Mouse (Mus musculus) CH12.LX (cell line): Measurements from ENCODE around the gene Eef2k. TPM values are rescaled to one million over a fixed set of nuclear protein-coding genes. Genes with fewer than 3 reads are reported as not detected.

Experiments used
- DNase-seq: peaks from one replicate; pipeline ENCODE4 v3.0.0-alpha.2; 2013; ENCODE audit errors: extremely low read depth
- H3K27ac ChIP-seq: 2 replicates; pipeline ENCODE4 v1.5.1; 2012; ENCODE audit warnings: low read depth, mild to moderate bottlenecking, control low read depth, moderate library complexity; ENCODE audit not compliant: insufficient read depth
- H3K27me3 ChIP-seq: replicated peaks from 2 replicates; pipeline ENCODE3; 2012; ENCODE audit warnings: inconsistent platforms
- H3K36me3 ChIP-seq, 2 experiments: replicated peaks in 1 of 2; 2 replicates each; pipeline versions ENCODE3 to v1.6.1; 2012; ENCODE audit warnings: inconsistent platforms in 1 of 2, low read length in 1 of 2, mild to moderate bottlenecking in 1 of 2, mixed read lengths in 1 of 2, moderate library complexity in 1 of 2; ENCODE audit not compliant: control insufficient read depth in 1 of 2, insufficient read depth in 1 of 2
- H3K4me1 ChIP-seq, 2 experiments: 2 replicates each; pipeline ENCODE4 v1.6.1; 2012; ENCODE audit warnings: inconsistent platforms in 1 of 2, moderate library complexity in 1 of 2; ENCODE audit not compliant: insufficient read depth in 2 of 2, control insufficient read depth in 1 of 2
- H3K4me2 ChIP-seq: 2 replicates; pipeline ENCODE4 v1.6.1; 2012; ENCODE audit warnings: low read depth, mild to moderate bottlenecking, control low read depth; ENCODE audit not compliant: poor library complexity, insufficient read depth, severe bottlenecking
- H3K4me3 ChIP-seq, 3 experiments: fragments of 150-350 bp in 1 of 3; sonication (generic) in 1 of 3; replicated peaks in 1 of 3; 2 replicates each; pipeline versions ENCODE3 to v1.5.1; 2011 to 2012; ENCODE audit warnings: low read depth in 2 of 3, low read length in 2 of 3, mild to moderate bottlenecking in 2 of 3, moderate library complexity in 2 of 3, control low read depth in 1 of 3, improper control_type of control experiment in 1 of 3, inconsistent platforms in 1 of 3, mixed read lengths in 1 of 3; ENCODE audit not compliant: poor library complexity in 1 of 3
- H3K79me2 ChIP-seq: replicated peaks from 2 replicates; pipeline ENCODE4 v1.6.1; 2012; ENCODE audit warnings: mild to moderate bottlenecking, moderate library complexity; ENCODE audit not compliant: control insufficient read depth, poor library complexity, insufficient read depth, severe bottlenecking; ENCODE audit errors: extremely low read depth
- H3K9ac ChIP-seq: 2 replicates; pipeline ENCODE4 v1.6.1; 2012; ENCODE audit warnings: low read depth, mild to moderate bottlenecking, control low read depth, moderate library complexity; ENCODE audit not compliant: insufficient read depth
- H3K9me3 ChIP-seq: replicated peaks from 2 replicates; pipeline ENCODE3; 2012; ENCODE audit warnings: low read length, inconsistent platforms, mixed read lengths
- CHD1 ChIP-seq: IDR thresholded peaks from 2 replicates; pipeline ENCODE4 v1.6.1; 2012; ENCODE audit warnings: low read depth, low read length, improper control_type of control experiment, inconsistent platforms
- GABPA ChIP-seq: IDR thresholded peaks from 2 replicates; pipeline ENCODE4 v1.6.1; 2012; ENCODE audit warnings: low read depth, low read length, improper control_type of control experiment, inconsistent platforms; ENCODE audit not compliant: insufficient replicate concordance
- IRF4 ChIP-seq: IDR thresholded peaks from 2 replicates; pipeline ENCODE4 v1.6.1; 2014; ENCODE audit warnings: low read depth, mild to moderate bottlenecking, inconsistent platforms, low read length, improper control_type of control experiment
- JUN ChIP-seq: IDR thresholded peaks from 2 replicates; pipeline ENCODE4 v1.6.1; 2011; ENCODE audit warnings: low read depth, mild to moderate bottlenecking, low read length, improper control_type of control experiment, moderate library complexity; ENCODE audit not compliant: insufficient read depth
- KAT2A ChIP-seq: IDR thresholded peaks from 2 replicates; pipeline ENCODE4 v1.6.1; 2012; ENCODE audit warnings: low read length, improper control_type of control experiment, inconsistent platforms; ENCODE audit not compliant: insufficient replicate concordance
- MAFK ChIP-seq: IDR thresholded peaks from 2 replicates; pipeline ENCODE4 v1.6.1; 2011; ENCODE audit warnings: low read length, improper control_type of control experiment; ENCODE audit not compliant: insufficient replicate concordance
- MAX ChIP-seq: IDR thresholded peaks from 2 replicates; pipeline ENCODE4 v1.6.1; 2011; ENCODE audit warnings: low read length, improper control_type of control experiment
- MAZ ChIP-seq: IDR thresholded peaks from 2 replicates; pipeline ENCODE4 v1.6.1; 2012; ENCODE audit warnings: low read depth, mild to moderate bottlenecking, inconsistent platforms, low read length, improper control_type of control experiment, moderate library complexity
- MEF2A ChIP-seq: IDR thresholded peaks from 2 replicates; pipeline ENCODE4 v1.6.1; 2014; ENCODE audit warnings: low read depth, mild to moderate bottlenecking, inconsistent platforms, low read length, improper control_type of control experiment, borderline replicate concordance
- MYC ChIP-seq: IDR thresholded peaks from 2 replicates; pipeline ENCODE4 v1.6.1; 2011; ENCODE audit warnings: low read depth, mild to moderate bottlenecking, improper control_type of control experiment, low read length
- NRF1 ChIP-seq: IDR thresholded peaks from 2 replicates; pipeline ENCODE4 v1.6.1; 2014; ENCODE audit warnings: low read depth, mild to moderate bottlenecking, inconsistent platforms, low read length, improper control_type of control experiment, moderate library complexity
- POLR2A ChIP-seq: IDR thresholded peaks from 2 replicates; pipeline ENCODE4 v1.6.1; 2011; ENCODE audit warnings: low read depth, mild to moderate bottlenecking, improper control_type of control experiment, low read length
- POLR2AphosphoS2 ChIP-seq: IDR thresholded peaks from 2 replicates; pipeline ENCODE4 v1.6.1; 2011; ENCODE audit warnings: low read depth, low read length, improper control_type of control experiment
- RAD21 ChIP-seq: IDR thresholded peaks from 2 replicates; pipeline ENCODE4 v1.6.1; 2011; ENCODE audit warnings: low read depth, mild to moderate bottlenecking, low read length, improper control_type of control experiment, moderate library complexity
- SMC3 ChIP-seq: IDR thresholded peaks from 2 replicates; pipeline ENCODE4 v1.6.1; 2011; ENCODE audit warnings: low read depth, low read length, improper control_type of control experiment
- TBP ChIP-seq: conservative IDR thresholded peaks from 2 replicates; pipeline ENCODE4 v1.6.1; 2011; ENCODE audit warnings: low read depth, low read length, improper control_type of control experiment
- TCF12 ChIP-seq: IDR thresholded peaks from 2 replicates; pipeline ENCODE4 v1.6.1; 2014; ENCODE audit warnings: low read depth, mild to moderate bottlenecking, inconsistent platforms, low read length, improper control_type of control experiment
- USF1 ChIP-seq: IDR thresholded peaks from 2 replicates; pipeline ENCODE4 v1.6.1; 2014; ENCODE audit warnings: low read depth, mild to moderate bottlenecking, inconsistent platforms, low read length, improper control_type of control experiment
- USF2 ChIP-seq: conservative IDR thresholded peaks from 2 replicates; pipeline ENCODE4 v1.6.1; 2011; ENCODE audit warnings: low read depth, low read length, improper control_type of control experiment
- ZC3H11A ChIP-seq: IDR thresholded peaks from 2 replicates; pipeline ENCODE4 v1.6.1; 2012; ENCODE audit warnings: low read depth, mild to moderate bottlenecking, inconsistent platforms, low read length, improper control_type of control experiment
- ZKSCAN1 ChIP-seq: IDR thresholded peaks from 2 replicates; pipeline ENCODE4 v1.6.1; 2012; ENCODE audit warnings: low read depth, inconsistent platforms, low read length, improper control_type of control experiment, borderline replicate concordance
- ZMIZ1 ChIP-seq: IDR thresholded peaks from 2 replicates; pipeline ENCODE4 v1.6.1; 2012; ENCODE audit warnings: low read depth, mild to moderate bottlenecking, inconsistent platforms, low read length, improper control_type of control experiment
- dilution Hi-C: fragments of 300-500 bp; cut with MboI; formaldehyde crosslinking; loops from 2 replicates; pipeline ENCODE4 v1.14.3; 2020; ENCODE audit warnings: low sequenced_read_pairs; ENCODE audit not compliant: extremely low pct_unique_long_range_greater_than_20kb, extremely low pct_ligation_motif_present
- in situ Hi-C: fragments of 300-500 bp; cut with MboI; formaldehyde crosslinking; loops from 3 replicates; pipeline ENCODE4 v1.14.3; 2019; ENCODE audit warnings: low sequenced_read_pairs, low pct_ligation_motif_present, low pct_unique_long_range_greater_than_20kb, mixed read lengths
- polyA plus RNA-seq: library from polyadenylated mRNA; unstranded; fragments of >175 nt; gene quantifications from 2 replicates; pipeline ENCODE4 v1.2.1, GENCODE M21; 2012; ENCODE audit warnings: low read depth; ENCODE audit not compliant: insufficient read length
- total RNA-seq, 2 experiments: library from RNA; depleted of rRNA; stranded (reverse); fragments of 300-350 nt in 1 of 2; fragments of >200 nt in 1 of 2; gene quantifications; 2 replicates each; pipeline ENCODE4 v1.2.3; 2012 to 2014

Eef2k gene
- total and polyA plus RNA-seq, 3 experiments = 5.5 to 13.9 (median 13.7) TPM

- H3K9ac ChIP-seq = no peak overlapping the region
- no peak for DNase-seq
- H3K4me2 ChIP-seq = no peak overlapping the region
- no peaks in the 10 kb centered on the region for H3K79me2 ChIP-seq
- dilution Hi-C loops = no loop called here
- peaks cover 0 to 66% of the 10 kb centered on the region in 2 experiments for H3K36me3 ChIP-seq
- peaks cover 0 to 31% of the 10 kb centered on the region in 2 experiments; a peak in 2 of 4 replicates for H3K4me1 ChIP-seq
- no peaks in the 10 kb centered on the region for H3K27me3 ChIP-seq
- no peak overlapping the region for H3K27ac ChIP-seq
- H3K9me3 ChIP-seq = peaks cover 7% of the 10 kb centered on the region
- H3K4me3 ChIP-seq = no peak overlapping the region
- in situ Hi-C loops = no loop called here
- TF ChIP-seq IRF4 (no peak), TBP (no peak)
- TF ChIP-seq, all 38 proteins: peak for 0
These were observed 41.1 kb downstream of the Eef2k start for GRCm38 (mm10) chr7:120883523-120884290.

- Histone ChIP-seq H3K4me3 (no peak overlapping the region), H3K4me2 (no peak overlapping the region), H3K9me3 (peaks cover 7% of the 10 kb centered on the region), H3K4me1 (peaks cover 0 to 27% of the 10 kb centered on the region in 2 experiments; a peak in 2 of 4 replicates), H3K27me3 (no peaks in the 10 kb centered on the region), H3K36me3 (peaks cover 0 to 70% of the 10 kb centered on the region in 2 experiments), H3K27ac (no peak overlapping the region), H3K9ac (no peak overlapping the region), H3K79me2 (no peaks in the 10 kb centered on the region)
- TF ChIP-seq JUN (no peak), POLR2A (no peak), TCF12 (no peak), POLR2AphosphoS2 (no peak), KAT2A (no peak), TBP (no peak), USF2 (no peak), USF1 (no peak), ZKSCAN1 (no peak), RAD21 (no peak), NRF1 (no peak)
- in situ Hi-C loops (no loop called here), dilution Hi-C loops (no loop called here)
- DNase-seq = no peak
These were observed 42.1 kb downstream of the Eef2k start for GRCm38 (mm10) chr7:120884746-120885145.

GRCm38 (mm10) chr7:120893123-120893522 lies 50.5 kb downstream of the Eef2k start:
- no peaks in the 10 kb centered on the region for H3K4me1 ChIP-seq
- dilution Hi-C loops = no loop called here
- no peak overlapping the region for H3K4me3 ChIP-seq
- H3K79me2 ChIP-seq = no peaks in the 10 kb centered on the region
- TF ChIP-seq MAX = no peak
- TF ChIP-seq USF1 = no peak
- TF ChIP-seq POLR2AphosphoS2 = no peak
- no peak for TF ChIP-seq ZC3H11A
- no peak for TF ChIP-seq MYC
- no peak for TF ChIP-seq NRF1
- no peak for TF ChIP-seq JUN
- no peak for TF ChIP-seq ZMIZ1
- no peak for TF ChIP-seq RAD21
- no peak for TF ChIP-seq GABPA
- TF ChIP-seq MEF2A = no peak
- no peak for TF ChIP-seq SMC3
- no peak for TF ChIP-seq MAFK
- no peak for TF ChIP-seq MAZ
- TF ChIP-seq CHD1 = no peak
- DNase-seq = no peak
- H3K9me3 ChIP-seq = no peaks in the 10 kb centered on the region
- no peak overlapping the region for H3K27ac ChIP-seq
- no peak overlapping the region for H3K4me2 ChIP-seq
- H3K27me3 ChIP-seq = no peaks in the 10 kb centered on the region
- H3K9ac ChIP-seq = no peak overlapping the region
- H3K36me3 ChIP-seq = peaks cover 4 to 64% of the 10 kb centered on the region in 2 experiments
- in situ Hi-C loops = no loop called here
